Mouse (Mus musculus): ENCODE measurements around the gene Bri3bp. TPM values are rescaled to one million over a fixed set of nuclear protein-coding genes. Genes with fewer than 3 reads are reported as not detected.

Gene Bri3bp
- polyA plus RNA-seq, 1 experiment = 34.8 TPM

- H3K27ac ChIP-seq (ENCODE audit: insufficient read depth, low read length) = no peak overlapping the region
- peak overlapping the region; percentile 52 for H3K4me3 ChIP-seq (ENCODE audit: insufficient read depth, low read length)
- TF ChIP-seq CTCF (IDR thresholded peaks at IDR 0.05; ENCODE audit: extremely low read depth, insufficient read depth, low read length) = no peak
- TF ChIP-seq POLR2A (IDR thresholded peaks at IDR 0.05; ENCODE audit: extremely low read depth, insufficient read depth, low read length) = no peak
- H3K4me1 ChIP-seq (ENCODE audit: control insufficient read depth, insufficient read depth, low read length) = peaks cover 3% of the 10 kb centered on the region; the same call in 1 of the 2 replicates
Observed at GRCm38 (mm10) chr5:125476799-125477198, 35.4 kb downstream of the Bri3bp start.

GRCm38 (mm10) chr5:125477533-125477932, 36.2 kb downstream of the Bri3bp start:
- TF ChIP-seq CTCF (IDR thresholded peaks at IDR 0.05; ENCODE audit: extremely low read depth, insufficient read depth, low read length) (no peak), POLR2A (IDR thresholded peaks at IDR 0.05; ENCODE audit: extremely low read depth, insufficient read depth, low read length) (no peak)
- Histone ChIP-seq H3K4me1 (ENCODE audit: control insufficient read depth, insufficient read depth, low read length) (peaks cover 3% of the 10 kb centered on the region; the same call in 1 of the 2 replicates), H3K4me3 (ENCODE audit: insufficient read depth, low read length) (peak overlapping the region; percentile 52), H3K27ac (ENCODE audit: insufficient read depth, low read length) (no peak overlapping the region)

GRCm38 (mm10) chr5:125478037-125478436, 36.7 kb downstream of the Bri3bp start:
- Histone ChIP-seq H3K4me1 (ENCODE audit: control insufficient read depth, insufficient read depth, low read length) (peaks cover 3% of the 10 kb centered on the region; the same call in 1 of the 2 replicates), H3K27ac (ENCODE audit: insufficient read depth, low read length) (no peak overlapping the region), H3K4me3 (ENCODE audit: insufficient read depth, low read length) (peak overlapping the region; percentile 52)
- TF ChIP-seq CTCF (IDR thresholded peaks at IDR 0.05; ENCODE audit: extremely low read depth, insufficient read depth, low read length) (no peak), POLR2A (IDR thresholded peaks at IDR 0.05; ENCODE audit: extremely low read depth, insufficient read depth, low read length) (no peak)

- no peak overlapping the region for H3K27ac ChIP-seq (ENCODE audit: insufficient read depth, low read length)
- H3K4me1 ChIP-seq (ENCODE audit: control insufficient read depth, insufficient read depth, low read length) = peaks cover 3% of the 10 kb centered on the region; the same call in 1 of the 2 replicates
- no peak overlapping the region for H3K4me3 ChIP-seq (ENCODE audit: insufficient read depth, low read length)
- TF ChIP-seq CTCF (IDR thresholded peaks at IDR 0.05; ENCODE audit: extremely low read depth, insufficient read depth, low read length) (no peak), POLR2A (IDR thresholded peaks at IDR 0.05; ENCODE audit: extremely low read depth, insufficient read depth, low read length) (no peak)
Observed at GRCm38 (mm10) chr5:125479376-125479775, 38.0 kb downstream of the Bri3bp start.

GRCm38 (mm10) chr5:125480434-125481231, 39.3 kb downstream of the Bri3bp start:
- no peak overlapping the region for H3K27ac ChIP-seq (ENCODE audit: insufficient read depth, low read length)
- H3K4me3 ChIP-seq (ENCODE audit: insufficient read depth, low read length) = no peak overlapping the region
- TF ChIP-seq CTCF (IDR thresholded peaks at IDR 0.05; ENCODE audit: extremely low read depth, insufficient read depth, low read length) = no peak
- no peak for TF ChIP-seq POLR2A (IDR thresholded peaks at IDR 0.05; ENCODE audit: extremely low read depth, insufficient read depth, low read length)
- peaks cover 3% of the 10 kb centered on the region; the same call in 1 of the 2 replicates for H3K4me1 ChIP-seq (ENCODE audit: control insufficient read depth, insufficient read depth, low read length)

GRCm38 (mm10) chr5:125482474-125482873, 41.1 kb downstream of the Bri3bp start:
- Histone ChIP-seq H3K4me3 (ENCODE audit: insufficient read depth, low read length) (no peak overlapping the region), H3K27ac (ENCODE audit: insufficient read depth, low read length) (no peak overlapping the region), H3K4me1 (ENCODE audit: control insufficient read depth, insufficient read depth, low read length) (peaks cover 3% of the 10 kb centered on the region; the same call in 1 of the 2 replicates)
- TF ChIP-seq CTCF (IDR thresholded peaks at IDR 0.05; ENCODE audit: extremely low read depth, insufficient read depth, low read length) (no peak), POLR2A (IDR thresholded peaks at IDR 0.05; ENCODE audit: extremely low read depth, insufficient read depth, low read length) (no peak)

GRCm38 (mm10) chr5:125483712-125484611, 42.6 kb downstream of the Bri3bp start:
- Histone ChIP-seq H3K27ac (ENCODE audit: insufficient read depth, low read length) (no peak overlapping the region), H3K4me1 (ENCODE audit: control insufficient read depth, insufficient read depth, low read length) (no peaks in the 10 kb centered on the region), H3K4me3 (ENCODE audit: insufficient read depth, low read length) (no peak overlapping the region)
- TF ChIP-seq CTCF (IDR thresholded peaks at IDR 0.05; ENCODE audit: extremely low read depth, insufficient read depth, low read length) (no peak), POLR2A (IDR thresholded peaks at IDR 0.05; ENCODE audit: extremely low read depth, insufficient read depth, low read length) (no peak)

GRCm38 (mm10) chr5:125485031-125485778, 43.8 kb downstream of the Bri3bp start:
- Histone ChIP-seq H3K4me3 (ENCODE audit: insufficient read depth, low read length) (no peak overlapping the region), H3K27ac (ENCODE audit: insufficient read depth, low read length) (no peak overlapping the region), H3K4me1 (ENCODE audit: control insufficient read depth, insufficient read depth, low read length) (no peaks in the 10 kb centered on the region)
- no peak for TF ChIP-seq POLR2A (IDR thresholded peaks at IDR 0.05; ENCODE audit: extremely low read depth, insufficient read depth, low read length)
- TF ChIP-seq CTCF (IDR thresholded peaks at IDR 0.05; ENCODE audit: extremely low read depth, insufficient read depth, low read length) = no peak

- TF ChIP-seq CTCF (IDR thresholded peaks at IDR 0.05; ENCODE audit: extremely low read depth, insufficient read depth, low read length) (no peak), POLR2A (IDR thresholded peaks at IDR 0.05; ENCODE audit: extremely low read depth, insufficient read depth, low read length) (no peak)
- H3K27ac ChIP-seq (ENCODE audit: insufficient read depth, low read length) = no peak overlapping the region
- no peak overlapping the region for H3K4me3 ChIP-seq (ENCODE audit: insufficient read depth, low read length)
- H3K4me1 ChIP-seq (ENCODE audit: control insufficient read depth, insufficient read depth, low read length) = no peaks in the 10 kb centered on the region
Observed at GRCm38 (mm10) chr5:125486088-125486487, 44.7 kb downstream of the Bri3bp start.

All from cortical plate, adult 2 months (tissue).